Mouse (Mus musculus) olfactory bulb, adult 2 months (tissue): ENCODE data around the gene Gm5141.

Source experiments
- CTCF ChIP-seq: fragments of 200-500 bp; IDR thresholded peaks from 2 replicates; pipeline ENCODE4 v1.5.1; 2012; ENCODE audit warnings: low read depth, mild to moderate bottlenecking, low read length, moderate library complexity; ENCODE audit not compliant: insufficient read depth
- POLR2A ChIP-seq: fragments of 200-500 bp; IDR thresholded peaks from 2 replicates; pipeline ENCODE4 v1.6.1; 2012; ENCODE audit warnings: mild to moderate bottlenecking, low read depth, low read length, moderate library complexity; ENCODE audit not compliant: insufficient read depth

GRCm38 (mm10) chr13:62733322-62733721 lies 52.3 kb downstream of the Gm5141 start:
- no peak for TF ChIP-seq CTCF
- TF ChIP-seq POLR2A, result no peak
